Mouse (Mus musculus): ENCODE data around the gene Mfsd1. TPM values are rescaled to one million over a fixed set of nuclear protein-coding genes. Genes with fewer than 3 reads are reported as not detected.
A peak's percentile ranks its signal among the peaks of the same experiment; 100 is the strongest.

The Mfsd1 gene
- polyA plus RNA-seq (2014; fragmentation: Nextera tagmentation; extraction: Ambion mirVana): 28.8 and 42.9 TPM in 2 replicates

GRCm38 (mm10) chr3:67582273-67583124, at the start of gene Mfsd1:
TSS of gene Mfsd1 (plus strand) at chr3:67582741.
- H3K36me3 ChIP-seq (ENCODE audit: control insufficient read depth, insufficient read depth, low read length): peaks cover 8% of the 10 kb centered on the region
- H3K4me2 ChIP-seq (ENCODE audit: low read length): peak within 1 kb of the TSS; percentile 94
- H3K4me3 ChIP-seq (replicated peaks; ENCODE audit: low read depth, low read length): peak within 1 kb of the TSS; percentile 67
- 0 out of 2 replicates have a peak, but pooled peaks cover 4% of the 10 kb centered on the region for H3K27me3 ChIP-seq (ENCODE audit: control insufficient read depth, insufficient read depth, low read length)
- peak; percentile 98 for DNase-seq
- no peaks in the 10 kb centered on the region for H3K9me3 ChIP-seq (ENCODE audit: control insufficient read depth, low read length)
- H3K27ac ChIP-seq (replicated peaks; ENCODE audit: low read depth, low read length): peak within 1 kb of the TSS; percentile 65
- H3K9ac ChIP-seq (replicated peaks; ENCODE audit: low read length): peak within 1 kb of the TSS; percentile 60
- H3K4me1 ChIP-seq (ENCODE audit: control insufficient read depth, insufficient read depth, low read length): peaks cover 7% of the 10 kb centered on the region; the same call in 1 of the 2 replicates
- 4% methylated on average over 54 of the region's 54 CpGs for WGBS
- ATAC-seq (ENCODE audit: low FRiP score, low TSS enrichment): peak; percentile 93

GRCm38 (mm10) chr3:67543630-67544029, 38.9 kb upstream of the Mfsd1 start:
- H3K36me3 ChIP-seq (ENCODE audit: control insufficient read depth, insufficient read depth, low read length): no peaks in the 10 kb centered on the region
- H3K9me3 ChIP-seq (ENCODE audit: control insufficient read depth, low read length): no peaks in the 10 kb centered on the region
- no peak for DNase-seq
- ATAC-seq (ENCODE audit: low FRiP score, low TSS enrichment): no peak
- H3K27ac ChIP-seq (replicated peaks; ENCODE audit: low read depth, low read length): no peak overlapping the region
- H3K4me3 ChIP-seq (replicated peaks; ENCODE audit: low read depth, low read length): no peak overlapping the region
- H3K27me3 ChIP-seq (ENCODE audit: control insufficient read depth, insufficient read depth, low read length): no peaks in the 10 kb centered on the region
- H3K4me1 ChIP-seq (ENCODE audit: control insufficient read depth, insufficient read depth, low read length): no peaks in the 10 kb centered on the region
- no peak overlapping the region for H3K4me2 ChIP-seq (ENCODE audit: low read length)
- no peak overlapping the region for H3K9ac ChIP-seq (replicated peaks; ENCODE audit: low read length)
- 80% methylated on average over 8 of the region's 8 CpGs for WGBS

GRCm38 (mm10) chr3:67551193-67551592, 31.3 kb upstream of the Mfsd1 start:
- 71% methylated on average over 3 of the region's 3 CpGs for WGBS
- ATAC-seq (ENCODE audit: low FRiP score, low TSS enrichment) (no peak), DNase-seq (no peak)
- H3K4me1 ChIP-seq (ENCODE audit: control insufficient read depth, insufficient read depth, low read length): 0 out of 2 replicates have a peak, but pooled peaks cover under 1% of the 10 kb centered on the region
- H3K4me3 ChIP-seq (replicated peaks; ENCODE audit: low read depth, low read length): no peak overlapping the region
- H3K36me3 ChIP-seq (ENCODE audit: control insufficient read depth, insufficient read depth, low read length): no peaks in the 10 kb centered on the region
- no peak overlapping the region for H3K4me2 ChIP-seq (ENCODE audit: low read length)
- no peaks in the 10 kb centered on the region for H3K9me3 ChIP-seq (ENCODE audit: control insufficient read depth, low read length)
- no peaks in the 10 kb centered on the region for H3K27me3 ChIP-seq (ENCODE audit: control insufficient read depth, insufficient read depth, low read length)
- no peak overlapping the region for H3K9ac ChIP-seq (replicated peaks; ENCODE audit: low read length)
- no peak overlapping the region for H3K27ac ChIP-seq (replicated peaks; ENCODE audit: low read depth, low read length)

GRCm38 (mm10) chr3:67553281-67553680, 29.3 kb upstream of the Mfsd1 start:
- Histone ChIP-seq H3K9ac (replicated peaks; ENCODE audit: low read length) (no peak overlapping the region), H3K27ac (replicated peaks; ENCODE audit: low read depth, low read length) (no peak overlapping the region), H3K9me3 (ENCODE audit: control insufficient read depth, low read length) (no peaks in the 10 kb centered on the region), H3K27me3 (ENCODE audit: control insufficient read depth, insufficient read depth, low read length) (no peaks in the 10 kb centered on the region), H3K4me3 (replicated peaks; ENCODE audit: low read depth, low read length) (no peak overlapping the region), H3K4me2 (ENCODE audit: low read length) (peak overlapping the region; percentile 27; the same call in 1 of the 2 replicates), H3K4me1 (ENCODE audit: control insufficient read depth, insufficient read depth, low read length) (peaks cover 11% of the 10 kb centered on the region; the same call in 1 of the 2 replicates), H3K36me3 (ENCODE audit: control insufficient read depth, insufficient read depth, low read length) (no peaks in the 10 kb centered on the region)
- 52% methylated on average over 4 of the region's 4 CpGs for WGBS
- ATAC-seq (ENCODE audit: low FRiP score, low TSS enrichment) (no peak), DNase-seq (peak; percentile 62)

- Histone ChIP-seq H3K27me3 (ENCODE audit: control insufficient read depth, insufficient read depth, low read length) (no peaks in the 10 kb centered on the region), H3K36me3 (ENCODE audit: control insufficient read depth, insufficient read depth, low read length) (no peaks in the 10 kb centered on the region), H3K4me2 (ENCODE audit: low read length) (no peak overlapping the region), H3K9me3 (ENCODE audit: control insufficient read depth, low read length) (no peaks in the 10 kb centered on the region), H3K4me3 (replicated peaks; ENCODE audit: low read depth, low read length) (no peak overlapping the region), H3K9ac (replicated peaks; ENCODE audit: low read length) (no peak overlapping the region), H3K4me1 (ENCODE audit: control insufficient read depth, insufficient read depth, low read length) (peaks cover 11% of the 10 kb centered on the region; the same call in 1 of the 2 replicates), H3K27ac (replicated peaks; ENCODE audit: low read depth, low read length) (no peak overlapping the region)
- DNase-seq (no peak), ATAC-seq (ENCODE audit: low FRiP score, low TSS enrichment) (no peak)
- WGBS: 95% methylated on average over 5 of the region's 5 CpGs
Observed at GRCm38 (mm10) chr3:67553927-67554448, 28.6 kb upstream of the Mfsd1 start.

- H3K36me3 ChIP-seq (ENCODE audit: control insufficient read depth, insufficient read depth, low read length): no peaks in the 10 kb centered on the region
- no peak overlapping the region for H3K27ac ChIP-seq (replicated peaks; ENCODE audit: low read depth, low read length)
- H3K27me3 ChIP-seq (ENCODE audit: control insufficient read depth, insufficient read depth, low read length): no peaks in the 10 kb centered on the region
- ATAC-seq (ENCODE audit: low FRiP score, low TSS enrichment) (no peak), DNase-seq (no peak)
- H3K4me2 ChIP-seq (ENCODE audit: low read length): no peak overlapping the region
- H3K9ac ChIP-seq (replicated peaks; ENCODE audit: low read length): no peak overlapping the region
- WGBS: 90% methylated on average over 5 of the region's 5 CpGs
- no peaks in the 10 kb centered on the region for H3K9me3 ChIP-seq (ENCODE audit: control insufficient read depth, low read length)
- H3K4me3 ChIP-seq (replicated peaks; ENCODE audit: low read depth, low read length): no peak overlapping the region
- H3K4me1 ChIP-seq (ENCODE audit: control insufficient read depth, insufficient read depth, low read length): peaks cover 11% of the 10 kb centered on the region; the same call in 1 of the 2 replicates
Observed at GRCm38 (mm10) chr3:67555211-67555610, 27.3 kb upstream of the Mfsd1 start.

- 8% methylated on average over 14 of the region's 14 CpGs for WGBS
- Histone ChIP-seq H3K36me3 (ENCODE audit: control insufficient read depth, insufficient read depth, low read length) (no peaks in the 10 kb centered on the region), H3K4me2 (ENCODE audit: low read length) (peak overlapping the region; percentile 51), H3K9me3 (ENCODE audit: control insufficient read depth, low read length) (no peaks in the 10 kb centered on the region), H3K4me1 (ENCODE audit: control insufficient read depth, insufficient read depth, low read length) (peaks cover 11% of the 10 kb centered on the region; the same call in 1 of the 2 replicates), H3K27me3 (ENCODE audit: control insufficient read depth, insufficient read depth, low read length) (no peaks in the 10 kb centered on the region), H3K9ac (replicated peaks; ENCODE audit: low read length) (peak overlapping the region; percentile 10; the same call in 1 of the 2 replicates), H3K4me3 (replicated peaks; ENCODE audit: low read depth, low read length) (peak overlapping the region; percentile 22; the same call in 1 of the 2 replicates), H3K27ac (replicated peaks; ENCODE audit: low read depth, low read length) (peak overlapping the region; percentile 75)
- DNase-seq: peak; percentile 85
- ATAC-seq (ENCODE audit: low FRiP score, low TSS enrichment): peak; percentile 92
Observed at GRCm38 (mm10) chr3:67557200-67557651, 25.3 kb upstream of the Mfsd1 start.

GRCm38 (mm10) chr3:67557718-67558354, 24.7 kb upstream of the Mfsd1 start:
- Histone ChIP-seq H3K36me3 (ENCODE audit: control insufficient read depth, insufficient read depth, low read length) (no peaks in the 10 kb centered on the region), H3K9me3 (ENCODE audit: control insufficient read depth, low read length) (no peaks in the 10 kb centered on the region), H3K27me3 (ENCODE audit: control insufficient read depth, insufficient read depth, low read length) (no peaks in the 10 kb centered on the region), H3K4me1 (ENCODE audit: control insufficient read depth, insufficient read depth, low read length) (peaks cover 11% of the 10 kb centered on the region; the same call in 1 of the 2 replicates), H3K27ac (replicated peaks; ENCODE audit: low read depth, low read length) (peak overlapping the region; percentile 75), H3K9ac (replicated peaks; ENCODE audit: low read length) (no peak overlapping the region), H3K4me3 (replicated peaks; ENCODE audit: low read depth, low read length) (no peak overlapping the region), H3K4me2 (ENCODE audit: low read length) (peak overlapping the region; percentile 51)
- DNase-seq (peak; percentile 8), ATAC-seq (ENCODE audit: low FRiP score, low TSS enrichment) (peak; percentile 39)
- WGBS: 60% methylated on average over 14 of the region's 14 CpGs
